Mouse (Mus musculus) cerebellum, adult 9-11 months (tissue): Measurements from ENCODE around the gene Dusp16.
"Not testable (repeated sequence)": the region's sequence is repeated elsewhere in the genome, so short reads cannot be mapped to it uniquely, and the experiment has no call there.

Experiments used
- DNase-seq: peaks from one replicate; pipeline ENCODE4 v3.0.0; 2022

Dusp16 gene

GRCm38 (mm10) chr6:134695625-134696024 lies 96.8 kb downstream of the Dusp16 start:
- DNase-seq: no peak

- no peak for DNase-seq
Measured at GRCm38 (mm10) chr6:134694988-134695387, 97.4 kb downstream of the Dusp16 start.

- no peak for DNase-seq
Measured at GRCm38 (mm10) chr6:134694498-134694897, 97.9 kb downstream of the Dusp16 start.

- DNase-seq: no peak
Measured at GRCm38 (mm10) chr6:134685515-134685914, 106.9 kb downstream of the Dusp16 start.

GRCm38 (mm10) chr6:134685040-134685439 lies 107.4 kb downstream of the Dusp16 start:
- no peak for DNase-seq

- DNase-seq: peak; percentile 24
Measured at GRCm38 (mm10) chr6:134684354-134684915, 108.0 kb downstream of the Dusp16 start.

- DNase-seq: not testable (repeated sequence)
Measured at GRCm38 (mm10) chr6:134679330-134679729, 113.1 kb downstream of the Dusp16 start.

- no peak for DNase-seq
Measured at GRCm38 (mm10) chr6:134678037-134678436, 114.4 kb downstream of the Dusp16 start.

GRCm38 (mm10) chr6:134677504-134677903 lies 114.9 kb downstream of the Dusp16 start:
- DNase-seq: no peak

GRCm38 (mm10) chr6:134673712-134674111 lies 118.7 kb downstream of the Dusp16 start:
- not testable (repeated sequence) for DNase-seq

- no peak for DNase-seq
Measured at GRCm38 (mm10) chr6:134670881-134671411, 121.5 kb downstream of the Dusp16 start.

GRCm38 (mm10) chr6:134669179-134669865 lies 123.1 kb downstream of the Dusp16 start:
- DNase-seq: no peak

- no peak for DNase-seq
Measured at GRCm38 (mm10) chr6:134668519-134668918, 123.9 kb downstream of the Dusp16 start.

GRCm38 (mm10) chr6:134665817-134666216 lies 126.6 kb downstream of the Dusp16 start:
- no peak for DNase-seq
